Mouse (Mus musculus) duodenum, adult 2 months (tissue): ENCODE measurements around the gene Ift80. TPM values are rescaled to one million over a fixed set of nuclear protein-coding genes. Genes with fewer than 3 reads are reported as not detected.

Source experiments
- polyA plus RNA-seq: library from polyadenylated mRNA; depleted of rRNA; stranded (reverse); fragments of >200 nt; gene quantifications from 2 replicates; pipeline ENCODE4 v1.2.3, GENCODE M21; 2012; ENCODE audit warnings: low replicate concordance; rRNA removed

Ift80 gene
- polyA plus RNA-seq, result 0.08 and 0.27 TPM in 2 replicates

GRCm38 (mm10) chr3:69004437-69005337 is at the start of gene Ift80, which contains the start of gene Smc4:
TSS of gene Ift80 (minus strand) at chr3:69004570.
TSS of gene Smc4 (plus strand) at chr3:69004738.

GRCm38 (mm10) chr3:69044645-69045399 is 40.5 kb upstream of the Ift80 start, which contains the start of gene Trim59:
TSS of gene Trim59 (minus strand) at chr3:69044755.

GRCm38 (mm10) chr3:68869211-68869690 is 135.1 kb downstream of the Ift80 start, which contains the start of gene 1110032F04Rik:
TSS of gene 1110032F04Rik (plus strand) at chr3:68869586.

Other genes with a start within 250 kb of the Ift80 start
- gene 1110032F04Rik, start 135.0 kb downstream of the Ift80 start, polyA plus RNA-seq, result 0.72 and 1.8 TPM in 2 replicates
- 1.8 and 4.2 TPM in 2 replicates for gene Smc4, start 168 bp upstream of the Ift80 start, polyA plus RNA-seq
- gene Trim59, start 40.2 kb upstream of the Ift80 start, polyA plus RNA-seq, result 1.2 and 1.8 TPM in 2 replicates
- 2.3 and 2.6 TPM in 2 replicates for gene Kpna4, start 122.5 kb upstream of the Ift80 start, polyA plus RNA-seq
- 0.77 and 0.83 TPM in 2 replicates for gene Arl14, start 217.8 kb upstream of the Ift80 start, polyA plus RNA-seq